Mouse (Mus musculus) bone marrow, adult 2 months (tissue): ENCODE data around the gene Srrm3.

Experiments
- CTCF ChIP-seq: fragments of 200-500 bp; IDR thresholded peaks from 2 replicates; pipeline ENCODE4 v1.5.1; 2011; ENCODE audit warnings: low read length, control low read depth; ENCODE audit not compliant: control insufficient read depth, insufficient read depth
- POLR2A ChIP-seq: fragments of 200-500 bp; IDR thresholded peaks from 2 replicates; pipeline ENCODE4 v1.6.1; 2011; ENCODE audit warnings: low read depth, mild to moderate bottlenecking, control low read depth, low read length, borderline replicate concordance; ENCODE audit not compliant: control insufficient read depth

DNA sequence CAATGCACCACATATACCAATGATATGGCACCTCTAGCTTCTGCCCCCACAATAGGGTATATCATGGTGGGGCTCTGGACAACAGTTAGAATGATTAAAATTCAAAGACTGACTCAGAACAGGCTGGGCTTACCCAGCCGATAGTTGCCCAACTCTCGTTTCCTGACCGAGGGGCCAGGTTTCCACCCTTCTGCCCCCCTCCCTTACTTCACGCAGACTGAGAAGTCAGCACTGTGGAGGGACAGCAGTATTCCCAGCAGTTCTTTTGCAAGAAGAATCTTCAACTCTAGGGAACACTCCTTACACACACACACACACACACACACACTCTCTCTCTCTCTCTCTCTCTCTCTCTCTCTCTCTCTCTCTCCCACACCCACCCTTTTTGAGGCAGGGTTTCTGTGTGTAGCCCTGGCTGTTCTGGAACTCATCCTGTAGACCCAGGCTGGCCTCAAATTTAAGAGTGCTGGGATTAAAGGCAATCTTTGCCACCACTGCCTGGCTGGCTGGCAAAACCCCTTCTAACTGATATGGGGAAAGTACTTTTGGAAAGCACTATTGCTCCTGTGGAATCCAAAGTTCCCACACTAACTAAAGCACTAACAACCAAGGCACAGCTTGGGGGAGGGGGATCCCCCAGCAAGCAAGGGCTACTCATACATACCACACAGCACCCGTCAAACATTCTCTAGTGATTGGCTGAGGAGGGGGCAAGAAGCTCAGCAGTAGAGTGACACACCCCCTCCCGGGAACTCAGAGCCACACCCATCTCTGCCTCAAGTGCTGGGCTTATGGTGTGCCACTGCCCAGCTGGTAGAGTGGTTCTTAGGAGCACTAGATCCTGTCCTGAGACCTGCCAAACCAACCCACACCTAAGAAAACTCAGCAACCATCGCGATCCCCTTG, 98.9 kb downstream of the Srrm3 start:
- TF ChIP-seq CTCF (no peak), POLR2A (no peak)
